Mouse (Mus musculus): ENCODE results near the gene 4931428L18Rik. TPM values are rescaled to one million over a fixed set of nuclear protein-coding genes. Genes with fewer than 3 reads are reported as not detected.

4931428L18Rik gene
- polyA plus RNA-seq, 1 experiment from 2014 or later: 0.14 TPM

DNA sequence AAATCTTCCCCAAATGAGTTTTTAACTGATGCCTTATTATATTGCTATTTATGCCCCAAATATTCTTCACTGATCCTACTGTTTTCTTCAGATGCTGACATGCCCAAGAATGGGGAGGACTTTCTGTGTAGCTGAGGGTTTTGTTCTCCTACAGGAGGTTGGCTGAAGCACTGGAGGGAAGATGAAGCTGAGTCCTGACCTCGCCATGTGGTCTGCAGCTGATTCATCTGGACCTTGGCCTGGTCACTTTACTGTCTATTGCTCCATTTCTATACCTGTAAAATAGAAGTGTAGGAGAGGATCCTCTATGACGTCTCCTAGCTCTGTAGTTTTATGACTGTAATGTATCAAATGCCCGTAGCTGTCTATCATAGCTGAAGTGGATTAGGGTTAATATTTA is 179.3 kb downstream of the 4931428L18Rik start:
- Histone ChIP-seq H3K9me3 (ENCODE audit: control insufficient read depth, low read length) (peaks cover 2% of the 10 kb centered on the region; the same call in 1 of the 2 replicates), H3K4me1 (replicated peaks; ENCODE audit: control insufficient read depth, insufficient read depth, low read length) (no peaks in the 10 kb centered on the region)

GRCm38 (mm10) chr1:31042793-31043192 is 179.7 kb downstream of the 4931428L18Rik start:
- Histone ChIP-seq H3K9me3 (ENCODE audit: control insufficient read depth, low read length) (peaks cover 2% of the 10 kb centered on the region; the same call in 1 of the 2 replicates), H3K27me3 (ENCODE audit: control insufficient read depth, insufficient read depth, low read depth, low read length) (no peaks in the 10 kb centered on the region), H3K27ac (ENCODE audit: low read length) (no peak overlapping the region), H3K4me2 (ENCODE audit: low read depth, low read length) (no peak overlapping the region), H3K36me3 (ENCODE audit: control insufficient read depth, insufficient read depth, low read length) (no peaks in the 10 kb centered on the region), H3K9ac (ENCODE audit: low read length) (no peak overlapping the region), H3K4me1 (replicated peaks; ENCODE audit: control insufficient read depth, insufficient read depth, low read length) (no peaks in the 10 kb centered on the region), H3K4me3 (ENCODE audit: low read length) (no peak overlapping the region)
- WGBS: 69% methylated on average over 4 of the region's 4 CpGs
- no peak for ATAC-seq (ENCODE audit: low read depth)

More for the DNA sequence above, 179.3 kb downstream of the 4931428L18Rik start:
- Histone ChIP-seq H3K36me3 (ENCODE audit: control insufficient read depth, insufficient read depth, low read length) (no peaks in the 10 kb centered on the region), H3K9ac (ENCODE audit: low read length) (no peak overlapping the region), H3K4me2 (ENCODE audit: low read depth, low read length) (no peak overlapping the region), H3K27me3 (ENCODE audit: control insufficient read depth, insufficient read depth, low read depth, low read length) (no peaks in the 10 kb centered on the region), H3K27ac (ENCODE audit: low read length) (no peak overlapping the region), H3K4me3 (ENCODE audit: low read length) (no peak overlapping the region)
- no peak for ATAC-seq (ENCODE audit: low read depth)
- 81% methylated on average over 3 of the region's 3 CpGs for WGBS

- no peak overlapping the region for H3K4me2 ChIP-seq (ENCODE audit: low read depth, low read length)
- H3K27ac ChIP-seq (ENCODE audit: low read length): peak overlapping the region; percentile 36; the same call in 1 of the 2 replicates
- ATAC-seq (ENCODE audit: low read depth): peak; percentile 84
- H3K27me3 ChIP-seq (ENCODE audit: control insufficient read depth, insufficient read depth, low read depth, low read length): no peaks in the 10 kb centered on the region
- no peaks in the 10 kb centered on the region for H3K36me3 ChIP-seq (ENCODE audit: control insufficient read depth, insufficient read depth, low read length)
- H3K4me3 ChIP-seq (ENCODE audit: low read length): no peak overlapping the region
- 0 out of 2 replicates have a peak, but pooled peaks cover 2% of the 10 kb centered on the region for H3K4me1 ChIP-seq (replicated peaks; ENCODE audit: control insufficient read depth, insufficient read depth, low read length)
- no peaks in the 10 kb centered on the region for H3K9me3 ChIP-seq (ENCODE audit: control insufficient read depth, low read length)
- WGBS: 17% methylated on average over 2 of the region's 2 CpGs
- H3K9ac ChIP-seq (ENCODE audit: low read length): no peak overlapping the region
Observed at GRCm38 (mm10) chr1:31033851-31034534, 188.5 kb downstream of the 4931428L18Rik start.

DNA sequence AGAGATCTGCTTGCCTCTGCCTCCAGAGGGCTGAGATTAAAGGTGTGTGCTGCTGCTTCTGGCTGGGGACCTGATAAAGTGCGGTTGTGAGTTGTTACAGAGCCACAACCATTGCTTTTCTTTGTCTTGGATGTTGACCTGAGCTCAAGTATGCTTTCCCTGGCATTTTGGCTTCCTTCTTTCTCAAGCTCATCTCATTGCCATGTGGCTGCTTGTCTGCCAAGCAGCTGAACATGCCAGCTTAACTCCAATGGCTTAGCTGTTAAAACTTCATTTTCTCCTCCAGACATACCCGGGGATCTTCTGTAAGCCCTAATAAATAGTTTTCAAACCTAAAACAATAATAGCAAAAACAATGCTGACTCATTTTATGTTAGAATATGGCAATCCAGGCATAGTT is 190.1 kb downstream of the 4931428L18Rik start:
- 0 out of 2 replicates have a peak, but pooled peaks cover 2% of the 10 kb centered on the region for H3K4me1 ChIP-seq (replicated peaks; ENCODE audit: control insufficient read depth, insufficient read depth, low read length)
- H3K4me2 ChIP-seq (ENCODE audit: low read depth, low read length): no peak overlapping the region
- no peaks in the 10 kb centered on the region for H3K9me3 ChIP-seq (ENCODE audit: control insufficient read depth, low read length)
- no peaks in the 10 kb centered on the region for H3K36me3 ChIP-seq (ENCODE audit: control insufficient read depth, insufficient read depth, low read length)
- H3K4me3 ChIP-seq (ENCODE audit: low read length): no peak overlapping the region
- H3K27me3 ChIP-seq (ENCODE audit: control insufficient read depth, insufficient read depth, low read depth, low read length): no peaks in the 10 kb centered on the region
- H3K27ac ChIP-seq (ENCODE audit: low read length): no peak overlapping the region
- ATAC-seq (ENCODE audit: low read depth): no peak
- 88% methylated on average over 2 of the region's 2 CpGs for WGBS
- no peak overlapping the region for H3K9ac ChIP-seq (ENCODE audit: low read length)

DNA sequence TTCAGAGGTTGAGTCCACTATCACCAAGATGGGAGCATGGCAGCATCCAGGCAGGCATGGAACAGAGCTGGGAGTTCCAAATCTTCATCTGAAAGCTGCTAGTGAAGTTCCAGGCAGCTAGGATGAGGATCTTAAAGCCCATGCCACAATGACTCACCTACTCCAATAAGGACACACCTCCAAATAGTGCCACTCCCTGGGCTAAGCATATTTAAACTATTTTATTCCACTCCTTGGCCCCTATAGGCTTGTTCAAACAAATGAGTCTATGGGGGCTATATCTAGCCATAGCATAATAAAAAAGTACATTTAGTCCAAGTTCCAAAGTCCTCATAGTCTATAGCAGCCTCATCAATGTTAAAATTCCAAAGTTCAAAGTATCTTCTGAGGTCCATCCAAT is 199.3 kb downstream of the 4931428L18Rik start:
- Histone ChIP-seq H3K27ac (ENCODE audit: low read length) (no peak overlapping the region), H3K9ac (ENCODE audit: low read length) (no peak overlapping the region), H3K27me3 (ENCODE audit: control insufficient read depth, insufficient read depth, low read depth, low read length) (no peaks in the 10 kb centered on the region), H3K4me2 (ENCODE audit: low read depth, low read length) (no peak overlapping the region), H3K36me3 (ENCODE audit: control insufficient read depth, insufficient read depth, low read length) (no peaks in the 10 kb centered on the region), H3K9me3 (ENCODE audit: control insufficient read depth, low read length) (no peaks in the 10 kb centered on the region), H3K4me1 (replicated peaks; ENCODE audit: control insufficient read depth, insufficient read depth, low read length) (no peaks in the 10 kb centered on the region), H3K4me3 (ENCODE audit: low read length) (no peak overlapping the region)
- ATAC-seq (ENCODE audit: low read depth): no peak

DNA sequence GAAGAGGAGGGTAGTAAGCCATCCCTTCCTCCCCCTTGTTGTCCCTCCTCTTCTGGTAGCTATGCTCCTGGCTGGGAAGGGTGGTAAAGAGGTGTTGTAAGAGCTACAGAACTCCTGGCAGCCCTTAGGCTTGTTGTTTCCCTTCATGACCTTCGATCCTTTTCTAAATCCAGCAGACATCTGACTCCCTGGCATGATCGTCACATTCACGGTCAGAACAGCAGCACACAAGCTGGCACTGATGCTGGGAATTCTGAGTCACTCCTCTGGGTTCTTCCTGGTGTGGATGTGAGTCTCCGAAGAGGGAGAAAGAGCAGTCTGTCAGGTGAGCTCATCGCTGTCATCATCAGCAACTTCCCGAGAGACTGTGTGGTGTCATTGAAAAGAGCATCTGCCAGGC is 203.2 kb downstream of the 4931428L18Rik start:
- no peak for ATAC-seq (ENCODE audit: low read depth)
- Histone ChIP-seq H3K27ac (ENCODE audit: low read length) (no peak overlapping the region), H3K9ac (ENCODE audit: low read length) (no peak overlapping the region), H3K4me1 (replicated peaks; ENCODE audit: control insufficient read depth, insufficient read depth, low read length) (no peaks in the 10 kb centered on the region), H3K4me2 (ENCODE audit: low read depth, low read length) (no peak overlapping the region), H3K36me3 (ENCODE audit: control insufficient read depth, insufficient read depth, low read length) (no peaks in the 10 kb centered on the region), H3K4me3 (ENCODE audit: low read length) (no peak overlapping the region), H3K9me3 (ENCODE audit: control insufficient read depth, low read length) (no peaks in the 10 kb centered on the region), H3K27me3 (ENCODE audit: control insufficient read depth, insufficient read depth, low read depth, low read length) (no peaks in the 10 kb centered on the region)
- WGBS: 72% methylated on average over 6 of the region's 6 CpGs

DNA sequence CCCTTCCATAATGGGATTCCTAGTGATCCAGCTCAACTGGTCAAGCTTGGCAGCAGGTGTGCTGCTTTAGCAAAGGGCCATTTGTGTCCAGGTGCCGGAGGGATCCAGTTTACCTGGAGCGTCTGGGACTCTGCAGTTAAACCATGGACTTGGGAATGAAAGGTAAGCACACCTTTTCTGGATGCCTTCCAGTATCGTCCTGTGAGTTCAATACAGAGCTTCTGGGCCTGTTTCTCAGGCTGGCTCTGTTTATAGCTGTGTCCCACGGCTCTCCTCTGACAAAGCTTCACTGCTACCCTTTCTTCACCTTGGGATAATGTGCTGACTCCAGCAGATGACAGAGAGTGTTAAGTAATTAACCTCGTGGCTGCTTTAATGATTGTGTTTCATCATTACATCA is 205.1 kb downstream of the 4931428L18Rik start:
- no peak for ATAC-seq (ENCODE audit: low read depth)
- H3K9me3 ChIP-seq (ENCODE audit: control insufficient read depth, low read length): no peaks in the 10 kb centered on the region
- no peak overlapping the region for H3K27ac ChIP-seq (ENCODE audit: low read length)
- H3K27me3 ChIP-seq (ENCODE audit: control insufficient read depth, insufficient read depth, low read depth, low read length): no peaks in the 10 kb centered on the region
- H3K9ac ChIP-seq (ENCODE audit: low read length): no peak overlapping the region
- no peaks in the 10 kb centered on the region for H3K4me1 ChIP-seq (replicated peaks; ENCODE audit: control insufficient read depth, insufficient read depth, low read length)
- no peak overlapping the region for H3K4me2 ChIP-seq (ENCODE audit: low read depth, low read length)
- no peak overlapping the region for H3K4me3 ChIP-seq (ENCODE audit: low read length)
- H3K36me3 ChIP-seq (ENCODE audit: control insufficient read depth, insufficient read depth, low read length): no peaks in the 10 kb centered on the region
- WGBS: 72% methylated on average over 5 of the region's 5 CpGs

DNA sequence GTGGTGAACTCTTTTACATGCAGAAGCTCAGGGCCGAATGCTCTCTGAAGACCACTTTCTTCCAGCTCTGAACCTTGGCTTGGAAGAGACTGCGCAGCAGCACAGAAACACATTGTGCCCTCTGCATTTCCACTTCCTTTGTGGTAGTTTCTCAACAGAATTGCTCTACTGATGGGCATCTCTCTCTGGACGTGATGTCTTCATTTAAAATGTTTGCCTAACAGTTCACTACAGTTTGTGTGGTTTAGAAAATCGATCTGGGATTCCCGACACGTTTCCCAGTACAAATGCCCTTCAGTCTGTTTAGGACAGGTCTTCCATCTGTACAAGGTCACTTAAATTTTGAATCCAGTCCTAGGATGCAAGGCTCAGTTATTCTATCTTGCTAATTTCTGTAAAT is 206.4 kb downstream of the 4931428L18Rik start:
- no peak overlapping the region for H3K9ac ChIP-seq (ENCODE audit: low read length)
- ATAC-seq (ENCODE audit: low read depth): no peak
- no peak overlapping the region for H3K4me2 ChIP-seq (ENCODE audit: low read depth, low read length)
- H3K27ac ChIP-seq (ENCODE audit: low read length): no peak overlapping the region
- 75% methylated on average over 6 of the region's 6 CpGs for WGBS
- H3K9me3 ChIP-seq (ENCODE audit: control insufficient read depth, low read length): no peaks in the 10 kb centered on the region
- H3K4me1 ChIP-seq (replicated peaks; ENCODE audit: control insufficient read depth, insufficient read depth, low read length): no peaks in the 10 kb centered on the region
- no peaks in the 10 kb centered on the region for H3K36me3 ChIP-seq (ENCODE audit: control insufficient read depth, insufficient read depth, low read length)
- no peak overlapping the region for H3K4me3 ChIP-seq (ENCODE audit: low read length)
- no peaks in the 10 kb centered on the region for H3K27me3 ChIP-seq (ENCODE audit: control insufficient read depth, insufficient read depth, low read depth, low read length)

DNA sequence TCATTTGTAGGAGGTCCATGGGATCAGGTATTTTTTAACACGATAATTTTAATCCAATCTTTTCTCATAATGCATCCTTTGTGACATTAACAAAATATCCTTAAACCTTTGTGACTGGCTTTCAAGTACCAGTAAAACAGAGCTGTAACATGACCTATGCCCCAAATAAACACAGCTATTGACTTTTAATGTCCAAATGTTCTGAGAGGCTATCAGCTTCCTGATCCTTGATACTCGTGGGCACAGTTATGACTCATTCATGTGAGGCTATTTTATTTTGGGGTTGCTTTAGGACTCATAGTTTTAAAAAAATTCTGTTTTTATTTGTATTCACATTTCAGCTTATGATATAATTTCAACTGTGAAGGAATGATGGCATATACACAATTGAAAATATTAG is 207.2 kb downstream of the 4931428L18Rik start:
- H3K9ac ChIP-seq (ENCODE audit: low read length): no peak overlapping the region
- 47% methylated on average over 2 of the region's 2 CpGs for whole genome bisulfite sequencing

More for the DNA sequence above, 207.2 kb downstream of the 4931428L18Rik start:
- no peaks in the 10 kb centered on the region for H3K9me3 ChIP-seq (ENCODE audit: control insufficient read depth, low read length)
- H3K27me3 ChIP-seq (ENCODE audit: control insufficient read depth, insufficient read depth, low read depth, low read length): no peaks in the 10 kb centered on the region
- ATAC-seq (ENCODE audit: low read depth): no peak
- no peak overlapping the region for H3K4me3 ChIP-seq (ENCODE audit: low read length)
- H3K27ac ChIP-seq (ENCODE audit: low read length): no peak overlapping the region
- no peaks in the 10 kb centered on the region for H3K4me1 ChIP-seq (replicated peaks; ENCODE audit: control insufficient read depth, insufficient read depth, low read length)
- no peaks in the 10 kb centered on the region for H3K36me3 ChIP-seq (ENCODE audit: control insufficient read depth, insufficient read depth, low read length)
- no peak overlapping the region for H3K4me2 ChIP-seq (ENCODE audit: low read depth, low read length)

All from lung, embryonic 16.5 days (tissue).